Mouse (Mus musculus): ENCODE results near the gene Exo1. TPM values are rescaled to one million over a fixed set of nuclear protein-coding genes. Genes with fewer than 3 reads are reported as not detected.

The Exo1 gene
- total RNA-seq, 2 experiments from 2014 or later: 9.8 to 25.0 TPM

GRCm38 (mm10) chr1:175946718-175947315 lies 66.4 kb downstream of the Exo1 start:
- ATAC-seq (replicated peaks; ENCODE audit: low FRiP score, poor library complexity, severe bottlenecking): no peak

GRCm38 (mm10) chr1:175950421-175950820 lies 70.0 kb downstream of the Exo1 start:
- no peak for ATAC-seq (replicated peaks; ENCODE audit: low FRiP score, poor library complexity, severe bottlenecking)

- ATAC-seq (replicated peaks; ENCODE audit: low FRiP score, poor library complexity, severe bottlenecking): no peak
Measured at GRCm38 (mm10) chr1:175950851-175951250, 70.5 kb downstream of the Exo1 start.

GRCm38 (mm10) chr1:175961786-175962185 lies 81.4 kb downstream of the Exo1 start:
- ATAC-seq (replicated peaks; ENCODE audit: low FRiP score, poor library complexity, severe bottlenecking): no peak

Other genes starting within 250 kb of the Exo1 start
- not detected in 2 replicates for gene Opn3, start 187.8 kb upstream of the Exo1 start, total RNA-seq (2015; ENCODE audit: low replicate concordance)
- gene Opn3, start 187.8 kb upstream of the Exo1 start, total RNA-seq (2017; ENCODE audit: low replicate concordance): 1.7 TPM in 1 of 2 replicates, not detected in the other
- gene Chml, start 187.7 kb upstream of the Exo1 start, total RNA-seq (2015; ENCODE audit: low replicate concordance): 4.6 and 5.9 TPM in 2 replicates
- gene Chml, start 187.7 kb upstream of the Exo1 start, total RNA-seq (2017; ENCODE audit: low replicate concordance): 2.0 and 3.7 TPM in 2 replicates
- gene Wdr64, start 182.0 kb upstream of the Exo1 start, total RNA-seq (2015; ENCODE audit: low replicate concordance): not detected in 2 replicates
- gene Wdr64, start 182.0 kb upstream of the Exo1 start, total RNA-seq (2017; ENCODE audit: low replicate concordance): not detected in 2 replicates
- not detected in 2 replicates for gene Gm38100, start 39.7 kb downstream of the Exo1 start, total RNA-seq (2015; ENCODE audit: low replicate concordance)
- not detected in 2 replicates for gene Gm38100, start 39.7 kb downstream of the Exo1 start, total RNA-seq (2017; ENCODE audit: low replicate concordance)
- gene Rbm8a2, start 98.5 kb downstream of the Exo1 start, total RNA-seq (2015; ENCODE audit: low replicate concordance): not detected in 2 replicates
- gene Rbm8a2, start 98.5 kb downstream of the Exo1 start, total RNA-seq (2017; ENCODE audit: low replicate concordance): not detected in 2 replicates